Mouse (Mus musculus): ENCODE results near the gene Ugt1a7c.

- TF ChIP-seq CTCF (IDR thresholded peaks at IDR 0.05; ENCODE audit: borderline replicate concordance, control insufficient read depth, extremely low read depth, insufficient read depth, low read length, poor library complexity): no peak
- no peak for TF ChIP-seq POLR2A (IDR thresholded peaks at IDR 0.05; ENCODE audit: control insufficient read depth, extremely low read depth, insufficient read depth, low read length, poor library complexity)
Observed at GRCm38 (mm10) chr1:88260604-88261377, 165.9 kb downstream of the Ugt1a7c start.

All from thymus, adult 2 months (tissue).